Mouse (Mus musculus): Measurements from ENCODE around the gene B4gat1. TPM values are rescaled to one million over a fixed set of nuclear protein-coding genes. Genes with fewer than 3 reads are reported as not detected.

B4gat1 gene
- polyA plus RNA-seq, 1 experiment, result 104 TPM

GRCm38 (mm10) chr19:5056251-5056650 lies 17.6 kb downstream of the B4gat1 start:
- Histone ChIP-seq H3K4me3 (replicated peaks; ENCODE audit: insufficient read depth, low read depth, low read length) (no peak overlapping the region), H3K27me3 (ENCODE audit: control insufficient read depth, insufficient read depth, low read length) (no peaks in the 10 kb centered on the region), H3K4me1 (ENCODE audit: control insufficient read depth, insufficient read depth, low read length) (peaks cover 21% of the 10 kb centered on the region), H3K27ac (ENCODE audit: insufficient read depth, low read length) (no peak overlapping the region)
- TF ChIP-seq CTCF (IDR thresholded peaks at IDR 0.05; ENCODE audit: borderline replicate concordance, insufficient read depth, low read depth, low read length) (peak; percentile 58), POLR2A (IDR thresholded peaks at IDR 0.05; ENCODE audit: borderline replicate concordance, insufficient read depth, low read length) (no peak)
- 25% methylated on average over 6 of the region's 6 CpGs for WGBS
- DNase-seq, result no peak

- Histone ChIP-seq H3K27me3 (ENCODE audit: control insufficient read depth, insufficient read depth, low read length) (no peaks in the 10 kb centered on the region), H3K4me3 (replicated peaks; ENCODE audit: insufficient read depth, low read depth, low read length) (no peak overlapping the region), H3K4me1 (ENCODE audit: control insufficient read depth, insufficient read depth, low read length) (peaks cover 6% of the 10 kb centered on the region), H3K27ac (ENCODE audit: insufficient read depth, low read length) (no peak overlapping the region)
- DNase-seq, result no peak
- TF ChIP-seq POLR2A (IDR thresholded peaks at IDR 0.05; ENCODE audit: borderline replicate concordance, insufficient read depth, low read length) (no peak), CTCF (IDR thresholded peaks at IDR 0.05; ENCODE audit: borderline replicate concordance, insufficient read depth, low read depth, low read length) (no peak)
- 43% methylated on average over 16 of the region's 16 CpGs for WGBS
Observed at GRCm38 (mm10) chr19:5057876-5058775, 19.5 kb downstream of the B4gat1 start.

GRCm38 (mm10) chr19:5058801-5059771 lies 20.5 kb downstream of the B4gat1 start:
- TF ChIP-seq CTCF (IDR thresholded peaks at IDR 0.05; ENCODE audit: borderline replicate concordance, insufficient read depth, low read depth, low read length), result no peak
- no peak for TF ChIP-seq POLR2A (IDR thresholded peaks at IDR 0.05; ENCODE audit: borderline replicate concordance, insufficient read depth, low read length)
- no peaks in the 10 kb centered on the region for H3K27me3 ChIP-seq (ENCODE audit: control insufficient read depth, insufficient read depth, low read length)
- DNase-seq, result no peak
- no peak overlapping the region for H3K4me3 ChIP-seq (replicated peaks; ENCODE audit: insufficient read depth, low read depth, low read length)
- H3K27ac ChIP-seq (ENCODE audit: insufficient read depth, low read length), result no peak overlapping the region
- WGBS, result 32% methylated on average over 10 of the region's 10 CpGs
- no peaks in the 10 kb centered on the region for H3K4me1 ChIP-seq (ENCODE audit: control insufficient read depth, insufficient read depth, low read length)

- no peak overlapping the region for H3K27ac ChIP-seq (ENCODE audit: insufficient read depth, low read length)
- DNase-seq, result no peak
- no peak overlapping the region for H3K4me3 ChIP-seq (replicated peaks; ENCODE audit: insufficient read depth, low read depth, low read length)
- no peaks in the 10 kb centered on the region for H3K27me3 ChIP-seq (ENCODE audit: control insufficient read depth, insufficient read depth, low read length)
- TF ChIP-seq POLR2A (IDR thresholded peaks at IDR 0.05; ENCODE audit: borderline replicate concordance, insufficient read depth, low read length) (no peak), CTCF (IDR thresholded peaks at IDR 0.05; ENCODE audit: borderline replicate concordance, insufficient read depth, low read depth, low read length) (no peak)
- 47% methylated on average over 5 of the region's 5 CpGs for WGBS
- no peaks in the 10 kb centered on the region for H3K4me1 ChIP-seq (ENCODE audit: control insufficient read depth, insufficient read depth, low read length)
Observed at GRCm38 (mm10) chr19:5060365-5061330, 22.0 kb downstream of the B4gat1 start.

- TF ChIP-seq CTCF (IDR thresholded peaks at IDR 0.05; ENCODE audit: borderline replicate concordance, insufficient read depth, low read depth, low read length) (no peak), POLR2A (IDR thresholded peaks at IDR 0.05; ENCODE audit: borderline replicate concordance, insufficient read depth, low read length) (no peak)
- Histone ChIP-seq H3K4me3 (replicated peaks; ENCODE audit: insufficient read depth, low read depth, low read length) (no peak overlapping the region), H3K4me1 (ENCODE audit: control insufficient read depth, insufficient read depth, low read length) (no peaks in the 10 kb centered on the region), H3K27ac (ENCODE audit: insufficient read depth, low read length) (no peak overlapping the region), H3K27me3 (ENCODE audit: control insufficient read depth, insufficient read depth, low read length) (no peaks in the 10 kb centered on the region)
- no peak for DNase-seq
- 84% methylated on average over 5 of the region's 5 CpGs for WGBS
Observed at GRCm38 (mm10) chr19:5062041-5062440, 23.4 kb downstream of the B4gat1 start.

GRCm38 (mm10) chr19:5062446-5062845 lies 23.8 kb downstream of the B4gat1 start:
- TF ChIP-seq CTCF (IDR thresholded peaks at IDR 0.05; ENCODE audit: borderline replicate concordance, insufficient read depth, low read depth, low read length) (no peak), POLR2A (IDR thresholded peaks at IDR 0.05; ENCODE audit: borderline replicate concordance, insufficient read depth, low read length) (no peak)
- no peak for DNase-seq
- Histone ChIP-seq H3K4me3 (replicated peaks; ENCODE audit: insufficient read depth, low read depth, low read length) (no peak overlapping the region), H3K27ac (ENCODE audit: insufficient read depth, low read length) (no peak overlapping the region), H3K27me3 (ENCODE audit: control insufficient read depth, insufficient read depth, low read length) (no peaks in the 10 kb centered on the region), H3K4me1 (ENCODE audit: control insufficient read depth, insufficient read depth, low read length) (0 out of 2 replicates have a peak, but pooled peaks cover 2% of the 10 kb centered on the region)
- WGBS, result 90% methylated on average over 6 of the region's 6 CpGs

- Histone ChIP-seq H3K27ac (ENCODE audit: insufficient read depth, low read length) (no peak overlapping the region), H3K4me1 (ENCODE audit: control insufficient read depth, insufficient read depth, low read length) (peaks cover 10% of the 10 kb centered on the region), H3K4me3 (replicated peaks; ENCODE audit: insufficient read depth, low read depth, low read length) (no peak overlapping the region), H3K27me3 (ENCODE audit: control insufficient read depth, insufficient read depth, low read length) (no peaks in the 10 kb centered on the region)
- no peak for DNase-seq
- no peak for TF ChIP-seq CTCF (IDR thresholded peaks at IDR 0.05; ENCODE audit: borderline replicate concordance, insufficient read depth, low read depth, low read length)
- TF ChIP-seq POLR2A (IDR thresholded peaks at IDR 0.05; ENCODE audit: borderline replicate concordance, insufficient read depth, low read length), result no peak
- 64% methylated on average over 7 of the region's 7 CpGs for WGBS
Observed at GRCm38 (mm10) chr19:5065104-5065503, 26.5 kb downstream of the B4gat1 start.

All from cerebellum, adult 2 months (tissue).